Mouse (Mus musculus): ENCODE measurements around the gene Txnrd2.

Gene Txnrd2

GRCm38 (mm10) chr16:18426215-18426791, at the start of gene Txnrd2:
Gene Txnrd2, plus strand, starts transcription at chr16:18426384.
- DNase-seq (ENCODE audit: low read depth), result peak; percentile 82

GRCm38 (mm10) chr16:18377203-18377602, 49.0 kb upstream of the Txnrd2 start:
- no peak for DNase-seq (ENCODE audit: low read depth)

- DNase-seq (ENCODE audit: low read depth), result no peak
These were observed 47.7 kb upstream of the Txnrd2 start for GRCm38 (mm10) chr16:18378489-18378888.

- no peak for DNase-seq (ENCODE audit: low read depth)
These were observed 46.7 kb upstream of the Txnrd2 start for GRCm38 (mm10) chr16:18379338-18380001.

GRCm38 (mm10) chr16:18380495-18381063, 45.6 kb upstream of the Txnrd2 start:
- DNase-seq (ENCODE audit: low read depth), result no peak

- DNase-seq (ENCODE audit: low read depth), result no peak
These were observed 44.4 kb upstream of the Txnrd2 start for GRCm38 (mm10) chr16:18381621-18382258.

- peak; percentile 42 for DNase-seq (ENCODE audit: low read depth)
These were observed 43.0 kb upstream of the Txnrd2 start for GRCm38 (mm10) chr16:18383045-18383726.

GRCm38 (mm10) chr16:18383756-18384155, 42.4 kb upstream of the Txnrd2 start:
- no peak for DNase-seq (ENCODE audit: low read depth)

- DNase-seq (ENCODE audit: low read depth), result peak; percentile 42
These were observed 42.0 kb upstream of the Txnrd2 start for GRCm38 (mm10) chr16:18384211-18384610.

- DNase-seq (ENCODE audit: low read depth), result no peak
These were observed 41.5 kb upstream of the Txnrd2 start for GRCm38 (mm10) chr16:18384659-18385058.

GRCm38 (mm10) chr16:18385411-18385810, 40.8 kb upstream of the Txnrd2 start:
- no peak for DNase-seq (ENCODE audit: low read depth)

- DNase-seq (ENCODE audit: low read depth), result peak; percentile 93
These were observed 39.7 kb upstream of the Txnrd2 start for GRCm38 (mm10) chr16:18386451-18386850.

GRCm38 (mm10) chr16:18386972-18387371, 39.2 kb upstream of the Txnrd2 start:
- no peak for DNase-seq (ENCODE audit: low read depth)

- peak; percentile 68 for DNase-seq (ENCODE audit: low read depth)
These were observed 38.2 kb upstream of the Txnrd2 start for GRCm38 (mm10) chr16:18387704-18388582.

GRCm38 (mm10) chr16:18388583-18389435, 37.4 kb upstream of the Txnrd2 start:
- DNase-seq (ENCODE audit: low read depth), result no peak

GRCm38 (mm10) chr16:18390399-18390798, 35.8 kb upstream of the Txnrd2 start:
- DNase-seq (ENCODE audit: low read depth), result no peak

- DNase-seq (ENCODE audit: low read depth), result no peak
These were observed 35.1 kb upstream of the Txnrd2 start for GRCm38 (mm10) chr16:18391127-18391526.

- no peak for DNase-seq (ENCODE audit: low read depth)
These were observed 34.5 kb upstream of the Txnrd2 start for GRCm38 (mm10) chr16:18391728-18392127.

- peak; percentile 85 for DNase-seq (ENCODE audit: low read depth)
These were observed 33.4 kb upstream of the Txnrd2 start for GRCm38 (mm10) chr16:18392469-18393426.
